Mouse (Mus musculus): ENCODE results near the gene Rnls. TPM values are rescaled to one million over a fixed set of nuclear protein-coding genes. Genes with fewer than 3 reads are reported as not detected.
"Not testable (repeated sequence)": the region's sequence is repeated elsewhere in the genome, so short reads cannot be mapped to it uniquely, and the experiment has no call there.

The Rnls gene
- 7.7 and 8.4 TPM in 2 replicates for polyA plus RNA-seq (2015; fragmentation: Nextera tagmentation; extraction: Ambion mirVana)

GRCm38 (mm10) chr19:33391651-33392382 lies at the start of gene Rnls:
Rnls (minus strand) TSS chr19:33392295.
- peak; percentile 99 for ATAC-seq
- H3K9ac ChIP-seq (ENCODE audit: low read depth, low read length) = peak within 1 kb of the TSS; percentile 90
- peak within 1 kb of the TSS; percentile 87 for H3K27ac ChIP-seq (ENCODE audit: low read length)
- no peaks in the 10 kb centered on the region for H3K36me3 ChIP-seq (ENCODE audit: control insufficient read depth, insufficient read depth, low read length)
- no peaks in the 10 kb centered on the region for H3K9me3 ChIP-seq (ENCODE audit: control insufficient read depth, low read length)
- no peaks in the 10 kb centered on the region for H3K27me3 ChIP-seq (replicated peaks; ENCODE audit: control insufficient read depth, insufficient read depth, low read length)
- H3K4me3 ChIP-seq (ENCODE audit: low read length) = peak within 1 kb of the TSS; percentile 71
- peak within 1 kb of the TSS; percentile 71 for H3K4me2 ChIP-seq (ENCODE audit: low read depth, low read length)
- under 1% methylated on average over 48 of the region's 48 CpGs for WGBS
- no peaks in the 10 kb centered on the region for H3K4me1 ChIP-seq (ENCODE audit: control insufficient read depth, insufficient read depth, low read length)

DNA sequence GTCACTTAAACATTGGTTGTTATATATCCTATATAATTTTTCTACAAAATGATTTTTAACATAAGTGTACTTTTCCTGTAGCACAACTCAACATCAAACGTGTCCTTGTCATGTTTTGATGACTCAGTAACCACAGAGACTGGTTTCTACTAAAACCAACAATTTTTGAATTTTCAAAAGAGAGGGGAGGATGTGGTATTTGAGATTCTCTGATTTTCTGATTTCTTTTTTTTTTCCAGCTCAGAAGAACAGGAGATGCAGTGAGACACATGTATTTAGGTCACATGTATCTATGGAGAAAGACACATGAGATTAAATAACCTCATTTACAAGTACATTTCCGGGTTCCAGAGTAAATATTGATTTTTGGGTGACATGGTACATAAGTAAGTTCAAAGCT lies 37.4 kb upstream of the Rnls start:
- no peaks in the 10 kb centered on the region for H3K4me1 ChIP-seq (ENCODE audit: control insufficient read depth, insufficient read depth, low read length)
- no peak overlapping the region for H3K4me2 ChIP-seq (ENCODE audit: low read depth, low read length)
- no peak overlapping the region for H3K4me3 ChIP-seq (ENCODE audit: low read length)
- no peaks in the 10 kb centered on the region for H3K36me3 ChIP-seq (ENCODE audit: control insufficient read depth, insufficient read depth, low read length)
- no peaks in the 10 kb centered on the region for H3K9me3 ChIP-seq (ENCODE audit: control insufficient read depth, low read length)
- no peaks in the 10 kb centered on the region for H3K27me3 ChIP-seq (replicated peaks; ENCODE audit: control insufficient read depth, insufficient read depth, low read length)
- no peak overlapping the region for H3K9ac ChIP-seq (ENCODE audit: low read depth, low read length)
- no peak overlapping the region for H3K27ac ChIP-seq (ENCODE audit: low read length)
- WGBS = 39% methylated on average over 2 of the region's 2 CpGs
- ATAC-seq = no peak

DNA sequence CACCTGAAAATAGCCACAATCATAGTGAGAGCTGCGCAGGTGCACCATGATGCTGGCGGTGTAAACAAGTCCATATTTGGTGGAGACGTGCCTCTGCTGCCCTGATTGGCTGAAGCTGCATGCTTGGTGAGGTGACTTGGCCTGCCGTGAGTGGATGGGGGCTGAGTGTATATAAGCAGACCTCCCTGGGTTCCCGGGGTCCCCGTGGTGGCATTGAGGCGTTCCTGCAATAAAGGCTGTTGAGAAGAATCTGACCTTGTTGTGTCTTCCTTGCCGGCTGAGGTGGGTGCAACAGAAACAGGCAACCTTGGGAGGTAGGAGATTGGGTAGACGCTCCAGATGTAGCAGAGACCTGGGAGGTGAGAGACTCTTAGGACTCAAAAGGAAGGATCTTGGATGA lies 27.3 kb upstream of the Rnls start:
- H3K27me3 ChIP-seq (replicated peaks; ENCODE audit: control insufficient read depth, insufficient read depth, low read length); H3K9me3 ChIP-seq (ENCODE audit: control insufficient read depth, low read length); H3K9ac ChIP-seq (ENCODE audit: low read depth, low read length); H3K36me3 ChIP-seq (ENCODE audit: control insufficient read depth, insufficient read depth, low read length); H3K4me2 ChIP-seq (ENCODE audit: low read depth, low read length); H3K27ac ChIP-seq (ENCODE audit: low read length); ATAC-seq; H3K4me3 ChIP-seq (ENCODE audit: low read length); H3K4me1 ChIP-seq (ENCODE audit: control insufficient read depth, insufficient read depth, low read length): not testable (repeated sequence)
- 87% methylated on average over 9 of the region's 9 CpGs for WGBS

DNA sequence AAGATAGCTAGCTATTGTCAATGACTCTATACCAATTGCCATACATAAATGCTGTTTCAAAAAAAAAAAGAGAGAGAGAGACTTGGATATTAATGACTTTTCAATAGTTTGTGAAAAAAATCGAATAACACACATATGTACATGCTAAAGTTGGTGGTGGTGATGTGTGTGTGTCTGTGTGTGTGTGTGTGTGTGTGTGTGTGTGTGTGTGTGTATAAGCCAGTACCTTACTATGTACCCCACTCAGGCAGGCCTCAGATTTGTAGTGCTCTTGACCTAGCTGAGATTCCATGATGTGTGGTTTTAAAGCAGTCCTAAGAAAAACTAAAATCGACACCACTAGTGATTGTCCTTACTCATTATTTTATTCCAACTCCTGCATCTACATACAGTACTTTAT lies 11.3 kb downstream of the Rnls start:
- Histone ChIP-seq H3K4me2 (ENCODE audit: low read depth, low read length) (no peak overlapping the region), H3K4me1 (ENCODE audit: control insufficient read depth, insufficient read depth, low read length) (no peaks in the 10 kb centered on the region), H3K4me3 (ENCODE audit: low read length) (no peak overlapping the region), H3K9me3 (ENCODE audit: control insufficient read depth, low read length) (no peaks in the 10 kb centered on the region), H3K36me3 (ENCODE audit: control insufficient read depth, insufficient read depth, low read length) (no peaks in the 10 kb centered on the region), H3K27me3 (replicated peaks; ENCODE audit: control insufficient read depth, insufficient read depth, low read length) (no peaks in the 10 kb centered on the region), H3K27ac (ENCODE audit: low read length) (no peak overlapping the region), H3K9ac (ENCODE audit: low read depth, low read length) (no peak overlapping the region)
- ATAC-seq = no peak
- WGBS = 85% methylated on average over 2 of the region's 2 CpGs

- Histone ChIP-seq H3K4me2 (ENCODE audit: low read depth, low read length) (no peak overlapping the region), H3K27ac (ENCODE audit: low read length) (no peak overlapping the region), H3K27me3 (replicated peaks; ENCODE audit: control insufficient read depth, insufficient read depth, low read length) (no peaks in the 10 kb centered on the region), H3K9me3 (ENCODE audit: control insufficient read depth, low read length) (no peaks in the 10 kb centered on the region), H3K4me3 (ENCODE audit: low read length) (no peak overlapping the region), H3K9ac (ENCODE audit: low read depth, low read length) (no peak overlapping the region), H3K36me3 (ENCODE audit: control insufficient read depth, insufficient read depth, low read length) (no peaks in the 10 kb centered on the region), H3K4me1 (ENCODE audit: control insufficient read depth, insufficient read depth, low read length) (no peaks in the 10 kb centered on the region)
- ATAC-seq = no peak
- 7% methylated on average over 3 of the region's 3 CpGs for WGBS
These were observed 11.7 kb downstream of the Rnls start for GRCm38 (mm10) chr19:33380386-33380785.

GRCm38 (mm10) chr19:33368808-33369207 lies 23.3 kb downstream of the Rnls start:
- 78% methylated on average over 2 of the region's 2 CpGs for WGBS
- H3K27me3 ChIP-seq (replicated peaks; ENCODE audit: control insufficient read depth, insufficient read depth, low read length) = no peaks in the 10 kb centered on the region
- H3K27ac ChIP-seq (ENCODE audit: low read length) = no peak overlapping the region
- H3K4me1 ChIP-seq (ENCODE audit: control insufficient read depth, insufficient read depth, low read length) = no peaks in the 10 kb centered on the region
- H3K4me2 ChIP-seq (ENCODE audit: low read depth, low read length) = no peak overlapping the region
- no peaks in the 10 kb centered on the region for H3K36me3 ChIP-seq (ENCODE audit: control insufficient read depth, insufficient read depth, low read length)
- H3K4me3 ChIP-seq (ENCODE audit: low read length) = no peak overlapping the region
- ATAC-seq = no peak
- H3K9ac ChIP-seq (ENCODE audit: low read depth, low read length) = no peak overlapping the region
- no peaks in the 10 kb centered on the region for H3K9me3 ChIP-seq (ENCODE audit: control insufficient read depth, low read length)

GRCm38 (mm10) chr19:33366661-33367060 lies 25.4 kb downstream of the Rnls start:
- no peak for ATAC-seq
- WGBS = 4% methylated on average over 3 of the region's 3 CpGs
- H3K36me3 ChIP-seq (ENCODE audit: control insufficient read depth, insufficient read depth, low read length) = no peaks in the 10 kb centered on the region
- H3K9me3 ChIP-seq (ENCODE audit: control insufficient read depth, low read length) = no peaks in the 10 kb centered on the region
- no peaks in the 10 kb centered on the region for H3K4me1 ChIP-seq (ENCODE audit: control insufficient read depth, insufficient read depth, low read length)
- H3K4me3 ChIP-seq (ENCODE audit: low read length) = no peak overlapping the region
- no peak overlapping the region for H3K9ac ChIP-seq (ENCODE audit: low read depth, low read length)
- no peak overlapping the region for H3K4me2 ChIP-seq (ENCODE audit: low read depth, low read length)
- H3K27me3 ChIP-seq (replicated peaks; ENCODE audit: control insufficient read depth, insufficient read depth, low read length) = no peaks in the 10 kb centered on the region
- no peak overlapping the region for H3K27ac ChIP-seq (ENCODE audit: low read length)

GRCm38 (mm10) chr19:33357019-33357418 lies 35.1 kb downstream of the Rnls start:
- H3K4me1 ChIP-seq (ENCODE audit: control insufficient read depth, insufficient read depth, low read length) = no peaks in the 10 kb centered on the region
- no peaks in the 10 kb centered on the region for H3K27me3 ChIP-seq (replicated peaks; ENCODE audit: control insufficient read depth, insufficient read depth, low read length)
- no peak overlapping the region for H3K4me3 ChIP-seq (ENCODE audit: low read length)
- no peaks in the 10 kb centered on the region for H3K36me3 ChIP-seq (ENCODE audit: control insufficient read depth, insufficient read depth, low read length)
- no peak overlapping the region for H3K27ac ChIP-seq (ENCODE audit: low read length)
- H3K9ac ChIP-seq (ENCODE audit: low read depth, low read length) = no peak overlapping the region
- H3K9me3 ChIP-seq (ENCODE audit: control insufficient read depth, low read length) = no peaks in the 10 kb centered on the region
- 38% methylated on average over 3 of the region's 3 CpGs for WGBS
- ATAC-seq = no peak
- no peak overlapping the region for H3K4me2 ChIP-seq (ENCODE audit: low read depth, low read length)

GRCm38 (mm10) chr19:33340119-33340518 lies 52.0 kb downstream of the Rnls start:
- H3K36me3 ChIP-seq (ENCODE audit: control insufficient read depth, insufficient read depth, low read length) = no peaks in the 10 kb centered on the region
- no peaks in the 10 kb centered on the region for H3K4me1 ChIP-seq (ENCODE audit: control insufficient read depth, insufficient read depth, low read length)
- H3K27me3 ChIP-seq (replicated peaks; ENCODE audit: control insufficient read depth, insufficient read depth, low read length) = no peaks in the 10 kb centered on the region
- 91% methylated on average over 1 of the region's 1 CpGs for WGBS
- no peak for ATAC-seq
- H3K27ac ChIP-seq (ENCODE audit: low read length) = no peak overlapping the region
- H3K9me3 ChIP-seq (ENCODE audit: control insufficient read depth, low read length) = no peaks in the 10 kb centered on the region
- no peak overlapping the region for H3K4me3 ChIP-seq (ENCODE audit: low read length)
- H3K4me2 ChIP-seq (ENCODE audit: low read depth, low read length) = no peak overlapping the region
- H3K9ac ChIP-seq (ENCODE audit: low read depth, low read length) = no peak overlapping the region
